In genomic region chr2:35626181-35626727, GRCm38 (mm10) we compare ENCODE assay signal across 15 mouse cellular contexts.
A peak's percentile ranks its signal among the peaks of the same experiment; 100 is the strongest.
DNase-seq lines count a peak whose midpoint lies in the region; ATAC-seq and TF ChIP-seq lines count a peak whose summit lies in the region.
"Had no signal": no experiment of that assay in that cellular context is flagged by ENCODE, and none has a peak within 500 bp of the region (broad histone marks: within the 10 kb centered on the region; RNA-seq: fewer than 3 reads in every experiment).

No protein-coding gene starts in this region.

- peak overlapping the region; percentile 17 for H3K27ac ChIP-seq in forebrain, embryonic 10.5 days
- H3K27ac ChIP-seq in forebrain, embryonic 16.5 days (ENCODE audit: low read length): no peak overlapping the region
- H3K27ac ChIP-seq in heart, embryonic 16.5 days (ENCODE audit: low read length): peak overlapping the region; percentile 84
- H3K27ac ChIP-seq in stomach, embryonic 15.5 days: 0 out of 2 replicates have a peak overlapping the region, but pooled peaks have one; percentile 48
- H3K27ac ChIP-seq in stomach, postnatal 0 days (replicated peaks): no peak overlapping the region; the same call in 1 of the 2 replicates
- peak overlapping the region; percentile 14; the same call in 1 of the 2 replicates for H3K27ac ChIP-seq in limb, embryonic 15.5 days

- no peak overlapping the region for H3K4me3 ChIP-seq in forebrain, embryonic 10.5 days
- no peak overlapping the region for H3K4me3 ChIP-seq in forebrain, embryonic 16.5 days (replicated peaks; ENCODE audit: low read length)
- H3K4me3 ChIP-seq in heart, embryonic 16.5 days (ENCODE audit: low read length): no peak overlapping the region
- H3K4me3 ChIP-seq in stomach, embryonic 15.5 days (replicated peaks): no peak overlapping the region
- H3K4me3 ChIP-seq in stomach, postnatal 0 days (ENCODE audit: low read depth, low read length): no peak overlapping the region
- no peak overlapping the region for H3K4me3 ChIP-seq in limb, embryonic 15.5 days
- H3K4me3 ChIP-seq: midbrain, embryonic 10.5 days had no signal

- H3K27me3 ChIP-seq in forebrain, embryonic 10.5 days (ENCODE audit: poor library complexity, severe bottlenecking): no peaks in the 10 kb centered on the region; the same call in 1 of the 2 replicates
- no peaks in the 10 kb centered on the region for H3K27me3 ChIP-seq in forebrain, embryonic 16.5 days (replicated peaks; ENCODE audit: control insufficient read depth, insufficient read depth, low read length)
- no peaks in the 10 kb centered on the region for H3K27me3 ChIP-seq in heart, embryonic 16.5 days (ENCODE audit: control insufficient read depth, insufficient read depth, low read length)
- H3K27me3 ChIP-seq in stomach, embryonic 15.5 days (replicated peaks): no peaks in the 10 kb centered on the region
- H3K27me3 ChIP-seq in stomach, postnatal 0 days (ENCODE audit: control insufficient read depth, insufficient read depth, low read length): no peaks in the 10 kb centered on the region
- H3K27me3 ChIP-seq in limb, embryonic 15.5 days: no peaks in the 10 kb centered on the region

- peaks cover 72% of the 10 kb centered on the region for H3K4me1 ChIP-seq in forebrain, embryonic 10.5 days
- peaks cover 43% of the 10 kb centered on the region for H3K4me1 ChIP-seq in forebrain, embryonic 16.5 days (replicated peaks; ENCODE audit: control insufficient read depth, insufficient read depth, low read length)
- peaks cover 68% of the 10 kb centered on the region for H3K4me1 ChIP-seq in heart, embryonic 16.5 days (ENCODE audit: control insufficient read depth, insufficient read depth, low read length)
- H3K4me1 ChIP-seq in stomach, embryonic 15.5 days: peaks cover 52% of the 10 kb centered on the region
- peaks cover 16% of the 10 kb centered on the region for H3K4me1 ChIP-seq in stomach, postnatal 0 days (replicated peaks; ENCODE audit: control insufficient read depth, insufficient read depth)
- peaks cover 68% of the 10 kb centered on the region for H3K4me1 ChIP-seq in limb, embryonic 15.5 days

- no peak for ATAC-seq in forebrain, embryonic 16.5 days
- no peak for ATAC-seq in heart, embryonic 16.5 days (replicated peaks; ENCODE audit: extremely low read depth, insufficient read depth, low FRiP score)
- no peak for ATAC-seq in stomach, embryonic 15.5 days (ENCODE audit: insufficient read depth, low FRiP score, low read depth)
- ATAC-seq in stomach, postnatal 0 days (ENCODE audit: low FRiP score, low TSS enrichment): no peak
- ATAC-seq in limb, embryonic 15.5 days (ENCODE audit: insufficient number of reproducible peaks, low FRiP score, low TSS enrichment, low read depth): no peak
- ATAC-seq: hindbrain, embryonic 16.5 days had no signal

- WGBS in forebrain, embryonic 10.5 days: 73% methylated on average over 9 of the region's 9 CpGs
- WGBS in forebrain, embryonic 16.5 days: 80% methylated on average over 9 of the region's 9 CpGs
- WGBS in heart, embryonic 16.5 days: 59% methylated on average over 9 of the region's 9 CpGs
- WGBS in stomach, embryonic 15.5 days: 62% methylated on average over 9 of the region's 9 CpGs
- WGBS in stomach, postnatal 0 days: 74% methylated on average over 9 of the region's 9 CpGs
- 69% methylated on average over 9 of the region's 9 CpGs for WGBS in limb, embryonic 15.5 days

- no peak overlapping the region for H3K4me2 ChIP-seq in forebrain, embryonic 16.5 days (ENCODE audit: low read length)
- H3K4me2 ChIP-seq in heart, embryonic 16.5 days (ENCODE audit: low read depth, low read length): no peak overlapping the region
- H3K4me2 ChIP-seq in stomach, embryonic 15.5 days: no peak overlapping the region
- no peak overlapping the region for H3K4me2 ChIP-seq in stomach, postnatal 0 days (replicated peaks; ENCODE audit: low read depth)
- H3K4me2 ChIP-seq in limb, embryonic 15.5 days: no peak overlapping the region

- intact Hi-C loops in heart, postnatal 14 days (cut with DNase I): loop anchor here (5.0 kb wide), 1 partner anchor 79 kb away; no protein-coding TSS in a partner anchor

- TF ChIP-seq CTCF in stomach, postnatal 0 days (IDR thresholded peaks at IDR 0.05; ENCODE audit: low read depth): no peak

- no peaks in the 10 kb centered on the region for H3K9me3 ChIP-seq in forebrain, embryonic 10.5 days
- no peaks in the 10 kb centered on the region for H3K9me3 ChIP-seq in forebrain, embryonic 16.5 days (ENCODE audit: control insufficient read depth, low read length)
- H3K9me3 ChIP-seq in heart, embryonic 16.5 days (replicated peaks; ENCODE audit: control insufficient read depth, low read length): no peaks in the 10 kb centered on the region
- H3K9me3 ChIP-seq in stomach, embryonic 15.5 days: no peaks in the 10 kb centered on the region
- no peaks in the 10 kb centered on the region for H3K9me3 ChIP-seq in stomach, postnatal 0 days (ENCODE audit: control insufficient read depth, low read length)
- H3K9me3 ChIP-seq in limb, embryonic 15.5 days: no peaks in the 10 kb centered on the region
- H3K9me3 ChIP-seq: midbrain, embryonic 10.5 days had no signal

- no peak for DNase-seq in forebrain, embryonic 10.5 days (ENCODE audit: extremely low spot score, low spot score)
- DNase-seq in heart, postnatal 14 days: no peak
- DNase-seq in stomach, postnatal 0 days (ENCODE audit: low spot score): no peak
- no peak for DNase-seq in ovary, postnatal 14 days (ENCODE audit: low spot score)
- DNase-seq: adrenal gland, postnatal 14 days; layer of hippocampus, postnatal 36 days; lung, postnatal 10 days; right cerebral cortex, postnatal 4 days; thymus, postnatal 25 days had no signal

- no peak overlapping the region for H3K9ac ChIP-seq in forebrain, embryonic 16.5 days (replicated peaks; ENCODE audit: low read depth, low read length)
- H3K9ac ChIP-seq in heart, embryonic 16.5 days (ENCODE audit: low read length): peak overlapping the region; percentile 32
- no peak overlapping the region for H3K9ac ChIP-seq in stomach, embryonic 15.5 days
- H3K9ac ChIP-seq in stomach, postnatal 0 days (ENCODE audit: low read length): no peak overlapping the region
- no peak overlapping the region for H3K9ac ChIP-seq in limb, embryonic 15.5 days

- peaks cover 17% of the 10 kb centered on the region for H3K36me3 ChIP-seq in forebrain, embryonic 10.5 days (replicated peaks)
- no peaks in the 10 kb centered on the region for H3K36me3 ChIP-seq in forebrain, embryonic 16.5 days (ENCODE audit: control insufficient read depth, insufficient read depth)
- H3K36me3 ChIP-seq in heart, embryonic 16.5 days (ENCODE audit: control insufficient read depth, insufficient read depth): no peaks in the 10 kb centered on the region
- no peaks in the 10 kb centered on the region for H3K36me3 ChIP-seq in stomach, embryonic 15.5 days
- no peaks in the 10 kb centered on the region for H3K36me3 ChIP-seq in stomach, postnatal 0 days (ENCODE audit: control insufficient read depth, insufficient read depth, low read length)
- peaks cover 10% of the 10 kb centered on the region; the same call in 1 of the 2 replicates for H3K36me3 ChIP-seq in limb, embryonic 15.5 days

- no peak for TF ChIP-seq EP300 in stomach, postnatal 0 days (optimal IDR thresholded peaks at IDR 0.05)

Comparison
In these comparisons a context has a peak if more than half of its experiments do, and no peak if none do; other contexts are left out.
1. H3K27ac ChIP-seq: peak in forebrain, embryonic 10.5 days (single experiment), heart, embryonic 16.5 days (single experiment), stomach, embryonic 15.5 days (single experiment) and limb, embryonic 15.5 days (single experiment); none in forebrain, embryonic 16.5 days (single experiment) and stomach, postnatal 0 days (single experiment).